Mouse (Mus musculus): Measurements from ENCODE around the gene Hnrnpul1. TPM values are rescaled to one million over a fixed set of nuclear protein-coding genes. Genes with fewer than 3 reads are reported as not detected.

The Hnrnpul1 gene
- polyA plus RNA-seq, 1 experiment, result 82.5 TPM

- TF ChIP-seq POLR2A (IDR thresholded peaks at IDR 0.05; ENCODE audit: control insufficient read depth, low read depth, low read length) (no peak), CTCF (IDR thresholded peaks at IDR 0.05; ENCODE audit: control insufficient read depth, insufficient read depth, insufficient replicate concordance, low read depth, low read length) (no peak)
- no peak overlapping the region for H3K27ac ChIP-seq (ENCODE audit: control insufficient read depth, insufficient read depth, low read depth, low read length)
- no peaks in the 10 kb centered on the region for H3K27me3 ChIP-seq (ENCODE audit: control insufficient read depth, insufficient read depth, low read length)
- no peak overlapping the region for H3K4me3 ChIP-seq (ENCODE audit: control insufficient read depth, low read depth, low read length)
- H3K36me3 ChIP-seq (ENCODE audit: control insufficient read depth, insufficient read depth, low read length), result no peaks in the 10 kb centered on the region
- H3K4me1 ChIP-seq (ENCODE audit: control insufficient read depth, insufficient read depth, low read length), result peaks cover 19% of the 10 kb centered on the region
Measured at GRCm38 (mm10) chr7:25703793-25704494, 50.6 kb downstream of the Hnrnpul1 start.

- no peak overlapping the region for H3K4me3 ChIP-seq (ENCODE audit: control insufficient read depth, low read depth, low read length)
- TF ChIP-seq POLR2A (IDR thresholded peaks at IDR 0.05; ENCODE audit: control insufficient read depth, low read depth, low read length) (no peak), CTCF (IDR thresholded peaks at IDR 0.05; ENCODE audit: control insufficient read depth, insufficient read depth, insufficient replicate concordance, low read depth, low read length) (no peak)
- no peaks in the 10 kb centered on the region for H3K36me3 ChIP-seq (ENCODE audit: control insufficient read depth, insufficient read depth, low read length)
- H3K27me3 ChIP-seq (ENCODE audit: control insufficient read depth, insufficient read depth, low read length), result no peaks in the 10 kb centered on the region
- H3K27ac ChIP-seq (ENCODE audit: control insufficient read depth, insufficient read depth, low read depth, low read length), result no peak overlapping the region
- peaks cover 14% of the 10 kb centered on the region for H3K4me1 ChIP-seq (ENCODE audit: control insufficient read depth, insufficient read depth, low read length)
Measured at GRCm38 (mm10) chr7:25702350-25702749, 52.2 kb downstream of the Hnrnpul1 start.

- H3K36me3 ChIP-seq (ENCODE audit: control insufficient read depth, insufficient read depth, low read length), result no peaks in the 10 kb centered on the region
- TF ChIP-seq CTCF (IDR thresholded peaks at IDR 0.05; ENCODE audit: control insufficient read depth, insufficient read depth, insufficient replicate concordance, low read depth, low read length), result peak; percentile 87; the same call in 1 of the 2 replicates
- TF ChIP-seq POLR2A (IDR thresholded peaks at IDR 0.05; ENCODE audit: control insufficient read depth, low read depth, low read length), result no peak
- H3K4me3 ChIP-seq (ENCODE audit: control insufficient read depth, low read depth, low read length), result no peak overlapping the region
- H3K27me3 ChIP-seq (ENCODE audit: control insufficient read depth, insufficient read depth, low read length), result no peaks in the 10 kb centered on the region
- peaks cover 11% of the 10 kb centered on the region for H3K4me1 ChIP-seq (ENCODE audit: control insufficient read depth, insufficient read depth, low read length)
- no peak overlapping the region for H3K27ac ChIP-seq (ENCODE audit: control insufficient read depth, insufficient read depth, low read depth, low read length)
Measured at GRCm38 (mm10) chr7:25700732-25701131, 53.8 kb downstream of the Hnrnpul1 start.

- TF ChIP-seq POLR2A (IDR thresholded peaks at IDR 0.05; ENCODE audit: control insufficient read depth, low read depth, low read length) (no peak), CTCF (IDR thresholded peaks at IDR 0.05; ENCODE audit: control insufficient read depth, insufficient read depth, insufficient replicate concordance, low read depth, low read length) (no peak)
- Histone ChIP-seq H3K27ac (ENCODE audit: control insufficient read depth, insufficient read depth, low read depth, low read length) (no peak overlapping the region), H3K36me3 (ENCODE audit: control insufficient read depth, insufficient read depth, low read length) (no peaks in the 10 kb centered on the region)
Measured at GRCm38 (mm10) chr7:25699851-25700250, 54.7 kb downstream of the Hnrnpul1 start.

GRCm38 (mm10) chr7:25694104-25694503 is 60.5 kb downstream of the Hnrnpul1 start:
- Histone ChIP-seq H3K4me3 (ENCODE audit: control insufficient read depth, low read depth, low read length) (no peak overlapping the region), H3K4me1 (ENCODE audit: control insufficient read depth, insufficient read depth, low read length) (peaks cover 9% of the 10 kb centered on the region), H3K27ac (ENCODE audit: control insufficient read depth, insufficient read depth, low read depth, low read length) (no peak overlapping the region), H3K27me3 (ENCODE audit: control insufficient read depth, insufficient read depth, low read length) (no peaks in the 10 kb centered on the region), H3K36me3 (ENCODE audit: control insufficient read depth, insufficient read depth, low read length) (no peaks in the 10 kb centered on the region)
- TF ChIP-seq POLR2A (IDR thresholded peaks at IDR 0.05; ENCODE audit: control insufficient read depth, low read depth, low read length) (no peak), CTCF (IDR thresholded peaks at IDR 0.05; ENCODE audit: control insufficient read depth, insufficient read depth, insufficient replicate concordance, low read depth, low read length) (no peak)

More at GRCm38 (mm10) chr7:25699851-25700250, 54.7 kb downstream of the Hnrnpul1 start:
- peaks cover 6% of the 10 kb centered on the region for H3K4me1 ChIP-seq (ENCODE audit: control insufficient read depth, insufficient read depth, low read length)
- no peaks in the 10 kb centered on the region for H3K27me3 ChIP-seq (ENCODE audit: control insufficient read depth, insufficient read depth, low read length)
- H3K4me3 ChIP-seq (ENCODE audit: control insufficient read depth, low read depth, low read length), result no peak overlapping the region

- H3K36me3 ChIP-seq (ENCODE audit: control insufficient read depth, insufficient read depth, low read length), result no peaks in the 10 kb centered on the region
- no peak overlapping the region for H3K27ac ChIP-seq (ENCODE audit: control insufficient read depth, insufficient read depth, low read depth, low read length)
- peaks cover 26% of the 10 kb centered on the region for H3K4me1 ChIP-seq (ENCODE audit: control insufficient read depth, insufficient read depth, low read length)
- no peak for TF ChIP-seq CTCF (IDR thresholded peaks at IDR 0.05; ENCODE audit: control insufficient read depth, insufficient read depth, insufficient replicate concordance, low read depth, low read length)
- TF ChIP-seq POLR2A (IDR thresholded peaks at IDR 0.05; ENCODE audit: control insufficient read depth, low read depth, low read length), result no peak
- H3K27me3 ChIP-seq (ENCODE audit: control insufficient read depth, insufficient read depth, low read length), result no peaks in the 10 kb centered on the region
- no peak overlapping the region for H3K4me3 ChIP-seq (ENCODE audit: control insufficient read depth, low read depth, low read length)
Measured at GRCm38 (mm10) chr7:25690051-25690450, 64.5 kb downstream of the Hnrnpul1 start.

- Histone ChIP-seq H3K27me3 (ENCODE audit: control insufficient read depth, insufficient read depth, low read length) (no peaks in the 10 kb centered on the region), H3K4me1 (ENCODE audit: control insufficient read depth, insufficient read depth, low read length) (peaks cover 26% of the 10 kb centered on the region), H3K4me3 (ENCODE audit: control insufficient read depth, low read depth, low read length) (peak overlapping the region; percentile 82), H3K27ac (ENCODE audit: control insufficient read depth, insufficient read depth, low read depth, low read length) (no peak overlapping the region), H3K36me3 (ENCODE audit: control insufficient read depth, insufficient read depth, low read length) (no peaks in the 10 kb centered on the region)
- no peak for TF ChIP-seq POLR2A (IDR thresholded peaks at IDR 0.05; ENCODE audit: control insufficient read depth, low read depth, low read length)
- TF ChIP-seq CTCF (IDR thresholded peaks at IDR 0.05; ENCODE audit: control insufficient read depth, insufficient read depth, insufficient replicate concordance, low read depth, low read length), result no peak
Measured at GRCm38 (mm10) chr7:25689603-25690021, 64.9 kb downstream of the Hnrnpul1 start.

Measured in testis, adult 2 months (tissue).